Mouse (Mus musculus) cerebellum, adult 2 months (tissue): ENCODE measurements at regions not wholly inside any gene's neighbourhood (a gene's known extent, or its start where the extent isn't known, plus 50 kb on each side); places are given as distances from the start of the nearest gene placed in this dataset.

Experiments used
- DNase-seq, 2 experiments: peaks; one replicate each; pipeline ENCODE4 v3.0.0; 2021
- H3K27ac ChIP-seq: fragments of 200-500 bp; 2 replicates; pipeline ENCODE4 v1.5.1; 2012; ENCODE audit warnings: low read length, control low read depth, inconsistent platforms; ENCODE audit not compliant: insufficient read depth
- H3K27me3 ChIP-seq: fragments of 200-500 bp; 2 replicates; pipeline ENCODE4 v1.6.1; 2012; ENCODE audit warnings: inconsistent platforms, mild to moderate bottlenecking, low read length, moderate library complexity; ENCODE audit not compliant: control insufficient read depth, insufficient read depth
- H3K4me1 ChIP-seq: fragments of 200-500 bp; 2 replicates; pipeline ENCODE4 v1.6.1; 2011; ENCODE audit warnings: low read length; ENCODE audit not compliant: control insufficient read depth, insufficient read depth
- H3K4me3 ChIP-seq: fragments of 200-500 bp; replicated peaks from 2 replicates; pipeline ENCODE3; 2011; ENCODE audit warnings: mild to moderate bottlenecking, low read depth, low read length, control low read depth; ENCODE audit not compliant: insufficient read depth
- CTCF ChIP-seq: fragments of 200-500 bp; IDR thresholded peaks from 2 replicates; pipeline ENCODE4 v1.5.1; 2011; ENCODE audit warnings: low read depth, mild to moderate bottlenecking, control low read depth, low read length, moderate library complexity, borderline replicate concordance; ENCODE audit not compliant: insufficient read depth
- POLR2A ChIP-seq: fragments of 200-500 bp; IDR thresholded peaks from 2 replicates; pipeline ENCODE4 v1.6.1; 2011; ENCODE audit warnings: low read length, control low read depth, borderline replicate concordance; ENCODE audit not compliant: insufficient read depth
- WGBS: fragments of 180-500 bp; shearing (Covaris S2); methylation state at CpG from one replicate; pipeline ENCODE4 v1.1.7; 2018; 5-methylcytosine and 5-hydroxymethylcytosine counted together

GRCm38 (mm10) chr4:34371281-34372032 lies 179.3 kb upstream of the Akirin2 start:
- H3K4me3 ChIP-seq, result no peak overlapping the region
- no peak for DNase-seq
- no peaks in the 10 kb centered on the region for H3K4me1 ChIP-seq
- no peak overlapping the region for H3K27ac ChIP-seq
- no peak for TF ChIP-seq POLR2A
- TF ChIP-seq CTCF, result no peak
- H3K27me3 ChIP-seq, result no peaks in the 10 kb centered on the region; the same call in 1 of the 2 replicates
- WGBS, result 76% methylated on average over 8 of the region's 8 CpGs

- DNase-seq, result no peak
- no peak for TF ChIP-seq POLR2A
- TF ChIP-seq CTCF, result no peak
- WGBS, result 79% methylated on average over 5 of the region's 5 CpGs
These were observed 164.3 kb upstream of the Akirin2 start for GRCm38 (mm10) chr4:34386338-34386967.

GRCm38 (mm10) chr4:34391499-34391898 lies 159.2 kb upstream of the Akirin2 start:
- 91% methylated on average over 5 of the region's 5 CpGs for WGBS
- Histone ChIP-seq H3K27me3 (no peaks in the 10 kb centered on the region), H3K4me3 (no peak overlapping the region), H3K4me1 (no peaks in the 10 kb centered on the region), H3K27ac (no peak overlapping the region)
- no peak for DNase-seq
- no peak for TF ChIP-seq POLR2A
- no peak for TF ChIP-seq CTCF

More at GRCm38 (mm10) chr4:34386338-34386967, 164.3 kb upstream of the Akirin2 start:
- Histone ChIP-seq H3K4me1 (no peaks in the 10 kb centered on the region), H3K27ac (no peak overlapping the region), H3K4me3 (no peak overlapping the region), H3K27me3 (no peaks in the 10 kb centered on the region)

GRCm38 (mm10) chr4:34403061-34403460 lies 147.7 kb upstream of the Akirin2 start:
- no peaks in the 10 kb centered on the region for H3K27me3 ChIP-seq
- WGBS, result 82% methylated on average over 2 of the region's 2 CpGs
- no peak overlapping the region for H3K4me3 ChIP-seq
- TF ChIP-seq CTCF (no peak), POLR2A (no peak)
- DNase-seq, result peak in 1 of 2 experiments; percentile 6
- no peaks in the 10 kb centered on the region for H3K4me1 ChIP-seq
- no peak overlapping the region for H3K27ac ChIP-seq

- Histone ChIP-seq H3K4me3 (no peak overlapping the region), H3K4me1 (no peaks in the 10 kb centered on the region), H3K27ac (no peak overlapping the region), H3K27me3 (no peaks in the 10 kb centered on the region)
- DNase-seq, result no peak
- 58% methylated on average over 3 of the region's 3 CpGs for WGBS
- TF ChIP-seq CTCF, result no peak
- no peak for TF ChIP-seq POLR2A
These were observed 143.6 kb upstream of the Akirin2 start for GRCm38 (mm10) chr4:34407181-34407580.

GRCm38 (mm10) chr4:34420970-34421369 lies 129.8 kb upstream of the Akirin2 start:
- WGBS, result 79% methylated on average over 6 of the region's 6 CpGs
- Histone ChIP-seq H3K27ac (no peak overlapping the region), H3K4me1 (no peaks in the 10 kb centered on the region), H3K27me3 (no peaks in the 10 kb centered on the region), H3K4me3 (no peak overlapping the region)
- TF ChIP-seq POLR2A, result no peak
- TF ChIP-seq CTCF, result no peak
- no peak for DNase-seq

GRCm38 (mm10) chr4:34424131-34424646 lies 126.5 kb upstream of the Akirin2 start:
- DNase-seq, result no peak
- TF ChIP-seq POLR2A, result no peak
- TF ChIP-seq CTCF, result no peak
- Histone ChIP-seq H3K27me3 (no peaks in the 10 kb centered on the region), H3K4me3 (no peak overlapping the region), H3K4me1 (no peaks in the 10 kb centered on the region), H3K27ac (no peak overlapping the region)
- 73% methylated on average over 2 of the region's 2 CpGs for WGBS

- no peak overlapping the region for H3K27ac ChIP-seq
- H3K4me3 ChIP-seq, result no peak overlapping the region
- no peaks in the 10 kb centered on the region for H3K27me3 ChIP-seq
- WGBS, result 85% methylated on average over 4 of the region's 4 CpGs
- no peak for DNase-seq
- no peaks in the 10 kb centered on the region for H3K4me1 ChIP-seq
- TF ChIP-seq CTCF (no peak), POLR2A (no peak)
These were observed 121.7 kb upstream of the Akirin2 start for GRCm38 (mm10) chr4:34429003-34429402.
